Mouse (Mus musculus) testis, adult 2 months (tissue): ENCODE measurements around the gene Ddx27. TPM values are rescaled to one million over a fixed set of nuclear protein-coding genes. Genes with fewer than 3 reads are reported as not detected.

Source experiments
- H3K27ac ChIP-seq: fragments of 200-500 bp; 2 replicates; pipeline ENCODE4 v1.5.1; 2012; ENCODE audit warnings: low read depth, low read length; ENCODE audit not compliant: control insufficient read depth, insufficient read depth
- H3K27me3 ChIP-seq: fragments of 200-500 bp; 2 replicates; pipeline ENCODE4 v1.6.1; 2012; ENCODE audit warnings: mild to moderate bottlenecking, low read length, moderate library complexity; ENCODE audit not compliant: control insufficient read depth, insufficient read depth
- H3K36me3 ChIP-seq: fragments of 200-500 bp; 2 replicates; pipeline ENCODE4 v1.6.1; 2012; ENCODE audit warnings: mild to moderate bottlenecking, low read length; ENCODE audit not compliant: control insufficient read depth, insufficient read depth
- H3K4me1 ChIP-seq: fragments of 200-500 bp; 2 replicates; pipeline ENCODE4 v1.6.1; 2012; ENCODE audit warnings: low read length; ENCODE audit not compliant: control insufficient read depth, insufficient read depth
- H3K4me3 ChIP-seq: fragments of 200-500 bp; 2 replicates; pipeline ENCODE4 v1.5.1; 2012; ENCODE audit warnings: low read depth, mild to moderate bottlenecking, low read length, moderate library complexity, mixed read lengths; ENCODE audit not compliant: control insufficient read depth
- CTCF ChIP-seq: fragments of 200-500 bp; IDR thresholded peaks from 2 replicates; pipeline ENCODE4 v1.5.1; 2012; ENCODE audit warnings: low read depth, mild to moderate bottlenecking, inconsistent platforms, low read length, moderate library complexity; ENCODE audit not compliant: control insufficient read depth, insufficient read depth, insufficient replicate concordance
- POLR2A ChIP-seq: fragments of 200-500 bp; IDR thresholded peaks from 2 replicates; pipeline ENCODE4 v1.6.1; 2012; ENCODE audit warnings: low read depth, mild to moderate bottlenecking, inconsistent platforms, low read length, moderate library complexity; ENCODE audit not compliant: control insufficient read depth
- polyA plus RNA-seq: library from polyadenylated mRNA; depleted of rRNA; stranded (reverse); fragments of >200 nt; gene quantifications from 2 replicates; pipeline ENCODE4 v1.2.3, GENCODE M21; 2012

Gene Ddx27
- polyA plus RNA-seq, 1 experiment = 17.5 TPM

- H3K36me3 ChIP-seq = no peaks in the 10 kb centered on the region
- H3K4me3 ChIP-seq = no peak overlapping the region
- peaks cover 6% of the 10 kb centered on the region for H3K4me1 ChIP-seq
- TF ChIP-seq CTCF (no peak), POLR2A (no peak)
- no peak overlapping the region for H3K27ac ChIP-seq
- H3K27me3 ChIP-seq = no peaks in the 10 kb centered on the region
Measured at GRCm38 (mm10) chr2:166990861-166991260, 24.1 kb upstream of the Ddx27 start.

GRCm38 (mm10) chr2:166991945-166992344, 23.0 kb upstream of the Ddx27 start:
- Histone ChIP-seq H3K27ac (no peak overlapping the region), H3K4me3 (no peak overlapping the region), H3K4me1 (peaks cover 9% of the 10 kb centered on the region), H3K36me3 (no peaks in the 10 kb centered on the region), H3K27me3 (no peaks in the 10 kb centered on the region)
- TF ChIP-seq CTCF = no peak
- TF ChIP-seq POLR2A = no peak

- Histone ChIP-seq H3K36me3 (no peaks in the 10 kb centered on the region), H3K27me3 (no peaks in the 10 kb centered on the region), H3K4me1 (peaks cover 9% of the 10 kb centered on the region), H3K27ac (peak overlapping the region; percentile 98), H3K4me3 (peak overlapping the region; percentile 100)
- TF ChIP-seq CTCF (no peak), POLR2A (no peak)
Measured at GRCm38 (mm10) chr2:166995021-166995795, 19.8 kb upstream of the Ddx27 start.

- Histone ChIP-seq H3K4me1 (peaks cover 9% of the 10 kb centered on the region), H3K4me3 (peak within 1 kb of the TSS; percentile 100), H3K36me3 (no peaks in the 10 kb centered on the region)
Measured at GRCm38 (mm10) chr2:166995796-166996532, 19.0 kb upstream of the Ddx27 start, which contains the start of gene Stau1. Gene Stau1, minus strand, starts transcription at chr2:166996299.

GRCm38 (mm10) chr2:166996533-166996894, 18.5 kb upstream of the Ddx27 start:
- TF ChIP-seq POLR2A (no peak), CTCF (no peak)
- Histone ChIP-seq H3K36me3 (no peaks in the 10 kb centered on the region), H3K27ac (peak overlapping the region; percentile 77), H3K4me3 (peak overlapping the region; percentile 72), H3K4me1 (peaks cover 9% of the 10 kb centered on the region), H3K27me3 (no peaks in the 10 kb centered on the region)

More at GRCm38 (mm10) chr2:166995796-166996532, 19.0 kb upstream of the Ddx27 start, which contains the start of gene Stau1:
- H3K27me3 ChIP-seq = no peaks in the 10 kb centered on the region
- no peak for TF ChIP-seq CTCF
- TF ChIP-seq POLR2A = peak; percentile 92
- H3K27ac ChIP-seq = peak within 1 kb of the TSS; percentile 98

GRCm38 (mm10) chr2:167001486-167001885, 13.5 kb upstream of the Ddx27 start:
- Histone ChIP-seq H3K4me3 (no peak overlapping the region), H3K36me3 (no peaks in the 10 kb centered on the region), H3K27ac (no peak overlapping the region), H3K27me3 (no peaks in the 10 kb centered on the region), H3K4me1 (peaks cover 3% of the 10 kb centered on the region; the same call in 1 of the 2 replicates)
- TF ChIP-seq POLR2A (no peak), CTCF (no peak)
